Mouse (Mus musculus): ENCODE results near the gene Hba-x. TPM values are rescaled to one million over a fixed set of nuclear protein-coding genes. Genes with fewer than 3 reads are reported as not detected.
A peak's percentile ranks its signal among the peaks of the same experiment; 100 is the strongest.

Hba-x gene
- polyA plus RNA-seq (2015; fragmentation: Nextera tagmentation; extraction: Ambion mirVana), result 319 and 454 TPM in 2 replicates

DNA sequence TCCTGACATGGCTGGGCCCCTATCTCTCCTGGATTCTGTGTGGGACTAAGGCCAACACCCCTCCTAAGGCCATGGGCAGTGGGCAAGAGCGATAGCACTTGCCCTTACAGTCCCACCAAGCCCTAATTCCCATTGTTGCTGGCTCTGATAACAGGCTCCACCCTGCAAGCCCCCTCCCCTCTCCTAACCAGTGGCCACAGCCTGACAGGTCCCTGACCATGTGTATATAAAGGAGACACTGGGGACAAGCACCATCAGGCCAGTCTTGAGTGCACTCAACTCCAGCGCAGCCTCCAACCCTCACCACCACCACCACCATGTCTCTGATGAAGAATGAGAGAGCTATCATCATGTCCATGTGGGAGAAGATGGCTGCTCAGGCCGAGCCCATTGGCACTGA lies at the start of gene Hba-x:
Gene Hba-x (plus strand): TSS at position 54 of the 400 bp plus-strand sequence.
- WGBS, result 69% methylated on average over 3 of the region's 3 CpGs

GRCm38 (mm10) chr11:32227041-32227440 lies 49.2 kb upstream of the Hba-x start:
- no peaks in the 10 kb centered on the region for H3K9me3 ChIP-seq
- peak overlapping the region; percentile 86 for H3K9ac ChIP-seq
- peaks cover 25% of the 10 kb centered on the region for H3K27me3 ChIP-seq
- H3K4me1 ChIP-seq (replicated peaks), result peaks cover 54% of the 10 kb centered on the region
- 32% methylated on average over 1 of the region's 1 CpGs for WGBS
- peak overlapping the region; percentile 69 for H3K4me3 ChIP-seq
- no peak for ATAC-seq (ENCODE audit: low read depth)
- H3K36me3 ChIP-seq, result peaks cover 30% of the 10 kb centered on the region
- H3K27ac ChIP-seq (replicated peaks), result peak overlapping the region; percentile 87
- H3K4me2 ChIP-seq, result peak overlapping the region; percentile 73

More for the DNA sequence above, at the start of gene Hba-x:
- Histone ChIP-seq H3K9ac (no peak within 1 kb of the TSS), H3K27me3 (peaks cover 15% of the 10 kb centered on the region; the same call in 1 of the 2 replicates), H3K27ac (replicated peaks) (no peak within 1 kb of the TSS), H3K4me1 (replicated peaks) (no peaks in the 10 kb centered on the region), H3K4me3 (no peak within 1 kb of the TSS), H3K36me3 (no peaks in the 10 kb centered on the region), H3K9me3 (no peaks in the 10 kb centered on the region), H3K4me2 (no peak within 1 kb of the TSS)
- ATAC-seq (ENCODE audit: low read depth), result no peak

- H3K36me3 ChIP-seq, result peaks cover 35% of the 10 kb centered on the region
- 88% methylated on average over 9 of the region's 9 CpGs for WGBS
- no peak overlapping the region for H3K27ac ChIP-seq (replicated peaks)
- peak overlapping the region; percentile 73 for H3K4me2 ChIP-seq
- peaks cover 49% of the 10 kb centered on the region for H3K4me1 ChIP-seq (replicated peaks)
- H3K27me3 ChIP-seq, result peaks cover 20% of the 10 kb centered on the region
- H3K9ac ChIP-seq, result peak overlapping the region; percentile 86
- ATAC-seq (ENCODE audit: low read depth), result no peak
- 0 out of 2 replicates have a peak overlapping the region, but pooled peaks have one; percentile 69 for H3K4me3 ChIP-seq
- no peaks in the 10 kb centered on the region for H3K9me3 ChIP-seq
These were observed 48.6 kb upstream of the Hba-x start for GRCm38 (mm10) chr11:32227555-32227954.

- Histone ChIP-seq H3K27me3 (peaks cover 12% of the 10 kb centered on the region), H3K27ac (replicated peaks) (no peak overlapping the region), H3K4me1 (replicated peaks) (peaks cover 44% of the 10 kb centered on the region), H3K9ac (peak overlapping the region; percentile 41; the same call in 1 of the 2 replicates), H3K4me3 (no peak overlapping the region), H3K4me2 (no peak overlapping the region), H3K9me3 (no peaks in the 10 kb centered on the region), H3K36me3 (peaks cover 43% of the 10 kb centered on the region)
- no peak for ATAC-seq (ENCODE audit: low read depth)
- 96% methylated on average over 3 of the region's 3 CpGs for WGBS
These were observed 47.8 kb upstream of the Hba-x start for GRCm38 (mm10) chr11:32228292-32228845.

GRCm38 (mm10) chr11:32230220-32230619 lies 46.0 kb upstream of the Hba-x start:
- 87% methylated on average over 4 of the region's 4 CpGs for WGBS
- no peaks in the 10 kb centered on the region for H3K27me3 ChIP-seq

GRCm38 (mm10) chr11:32231125-32231524 lies 45.1 kb upstream of the Hba-x start:
- no peak overlapping the region for H3K4me3 ChIP-seq
- H3K4me1 ChIP-seq (replicated peaks), result peaks cover 38% of the 10 kb centered on the region
- H3K27me3 ChIP-seq, result no peaks in the 10 kb centered on the region
- H3K9ac ChIP-seq, result no peak overlapping the region
- 93% methylated on average over 2 of the region's 2 CpGs for WGBS
- ATAC-seq (ENCODE audit: low read depth), result no peak
- H3K9me3 ChIP-seq, result no peaks in the 10 kb centered on the region
- peaks cover 53% of the 10 kb centered on the region for H3K36me3 ChIP-seq
- no peak overlapping the region for H3K4me2 ChIP-seq
- no peak overlapping the region for H3K27ac ChIP-seq (replicated peaks)

More at GRCm38 (mm10) chr11:32230220-32230619, 46.0 kb upstream of the Hba-x start:
- Histone ChIP-seq H3K4me1 (replicated peaks) (peaks cover 38% of the 10 kb centered on the region), H3K36me3 (peaks cover 53% of the 10 kb centered on the region), H3K27ac (replicated peaks) (no peak overlapping the region), H3K9me3 (no peaks in the 10 kb centered on the region), H3K4me2 (no peak overlapping the region), H3K9ac (no peak overlapping the region), H3K4me3 (no peak overlapping the region)
- ATAC-seq (ENCODE audit: low read depth), result no peak

DNA sequence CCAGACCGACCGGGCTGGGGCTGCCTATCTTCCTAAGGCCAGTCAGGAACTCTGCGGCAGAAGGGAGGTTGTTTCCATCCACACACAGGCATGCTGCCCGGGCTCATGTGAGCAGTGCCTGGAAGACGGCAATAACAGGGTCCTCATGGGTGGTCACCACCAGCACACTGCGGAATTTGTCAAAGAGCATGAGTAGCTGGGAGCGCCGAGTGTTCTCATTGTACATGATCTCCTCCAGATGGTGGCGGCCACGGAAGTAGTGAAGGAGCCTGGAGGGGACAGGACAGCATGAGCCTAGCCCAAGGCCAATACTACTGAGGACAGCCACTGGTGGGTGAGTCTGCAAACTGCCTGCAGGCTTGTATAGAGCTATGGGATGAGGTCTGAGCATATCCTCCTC lies 43.4 kb upstream of the Hba-x start:
- no peak overlapping the region for H3K4me3 ChIP-seq
- H3K36me3 ChIP-seq, result peaks cover 53% of the 10 kb centered on the region
- H3K27ac ChIP-seq (replicated peaks), result no peak overlapping the region
- H3K9ac ChIP-seq, result no peak overlapping the region
- peaks cover 40% of the 10 kb centered on the region for H3K4me1 ChIP-seq (replicated peaks)
- H3K9me3 ChIP-seq, result no peaks in the 10 kb centered on the region
- 76% methylated on average over 10 of the region's 10 CpGs for WGBS
- no peak overlapping the region for H3K4me2 ChIP-seq
- ATAC-seq (ENCODE audit: low read depth), result no peak
- no peaks in the 10 kb centered on the region for H3K27me3 ChIP-seq

GRCm38 (mm10) chr11:32233895-32234294 lies 42.3 kb upstream of the Hba-x start:
- Histone ChIP-seq H3K36me3 (peaks cover 52% of the 10 kb centered on the region), H3K27me3 (no peaks in the 10 kb centered on the region), H3K4me3 (no peak overlapping the region), H3K9ac (no peak overlapping the region), H3K4me2 (no peak overlapping the region), H3K9me3 (no peaks in the 10 kb centered on the region), H3K4me1 (replicated peaks) (peaks cover 35% of the 10 kb centered on the region), H3K27ac (replicated peaks) (no peak overlapping the region)
- 97% methylated on average over 3 of the region's 3 CpGs for WGBS
- ATAC-seq (ENCODE audit: low read depth), result no peak

DNA sequence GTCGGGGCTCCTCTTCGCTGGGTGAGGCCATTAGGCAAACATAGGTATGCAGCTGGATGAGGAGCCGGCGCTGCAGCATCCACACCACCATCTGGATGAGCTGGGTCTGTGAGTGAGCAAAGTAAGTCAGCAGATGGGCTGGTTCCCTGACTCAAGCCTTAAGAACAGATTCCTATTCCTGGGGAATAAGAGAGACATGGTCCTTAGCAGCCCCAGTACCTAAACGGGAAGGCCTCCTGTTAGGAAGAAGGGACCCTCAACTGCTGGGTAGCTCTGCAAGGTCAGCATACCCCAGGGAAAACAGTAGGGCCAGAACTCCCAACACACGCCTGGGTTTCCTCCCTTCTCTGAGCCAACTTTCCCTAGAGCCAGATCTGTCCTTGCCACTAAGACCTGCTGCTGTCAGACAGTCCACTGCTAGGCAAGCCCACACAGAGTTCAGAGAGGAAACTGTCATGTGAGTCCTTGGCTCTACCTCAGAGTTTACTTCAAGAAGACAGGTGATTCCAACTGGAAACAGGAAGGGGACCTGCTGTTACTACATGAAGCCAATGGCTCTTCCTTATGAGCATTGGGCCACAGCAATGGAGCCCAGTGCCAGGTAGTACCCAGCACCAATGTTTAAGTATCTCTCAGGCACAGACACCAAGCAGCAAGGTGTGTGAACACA lies 41.2 kb upstream of the Hba-x start:
- no peaks in the 10 kb centered on the region for H3K9me3 ChIP-seq
- peaks cover 55% of the 10 kb centered on the region for H3K36me3 ChIP-seq
- peak overlapping the region; percentile 68 for H3K27ac ChIP-seq (replicated peaks)
- H3K4me1 ChIP-seq (replicated peaks), result peaks cover 35% of the 10 kb centered on the region
- H3K9ac ChIP-seq, result peak overlapping the region; percentile 32; the same call in 1 of the 2 replicates
- no peak overlapping the region for H3K4me2 ChIP-seq
- H3K27me3 ChIP-seq, result no peaks in the 10 kb centered on the region
- no peak for ATAC-seq (ENCODE audit: low read depth)
- no peak overlapping the region for H3K4me3 ChIP-seq
- 90% methylated on average over 6 of the region's 6 CpGs for whole genome bisulfite sequencing

GRCm38 (mm10) chr11:32235646-32236045 lies 40.6 kb upstream of the Hba-x start:
- ATAC-seq (ENCODE audit: low read depth), result peak; percentile 44; the same call in 1 of the 2 replicates
- 24% methylated on average over 3 of the region's 3 CpGs for WGBS
- peak overlapping the region; percentile 68 for H3K27ac ChIP-seq (replicated peaks)
- H3K4me2 ChIP-seq, result no peak overlapping the region
- H3K27me3 ChIP-seq, result no peaks in the 10 kb centered on the region
- no peak overlapping the region; the same call in 1 of the 2 replicates for H3K9ac ChIP-seq
- no peaks in the 10 kb centered on the region for H3K9me3 ChIP-seq
- H3K36me3 ChIP-seq, result peaks cover 58% of the 10 kb centered on the region
- peaks cover 35% of the 10 kb centered on the region for H3K4me1 ChIP-seq (replicated peaks)
- H3K4me3 ChIP-seq, result no peak overlapping the region

DNA sequence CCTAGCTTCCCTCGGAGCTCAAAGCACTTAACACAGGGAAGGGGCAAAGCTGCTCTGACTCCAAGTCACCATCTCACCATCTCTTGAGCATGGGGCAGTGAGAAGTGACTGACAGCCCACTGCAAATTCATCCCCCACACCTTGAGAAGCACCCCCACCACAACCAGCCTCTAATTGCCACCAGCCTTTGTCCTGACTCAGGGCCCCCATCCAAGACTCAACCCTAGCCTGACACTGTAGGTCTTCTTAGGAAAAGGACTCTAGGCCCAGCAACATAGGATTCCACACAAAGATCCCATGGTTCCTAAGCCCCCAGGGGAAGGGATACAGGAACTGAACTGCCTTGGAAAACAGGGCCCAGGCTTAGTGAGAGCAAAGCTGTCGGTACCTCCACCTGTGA lies 40.1 kb upstream of the Hba-x start:
- Histone ChIP-seq H3K9me3 (no peaks in the 10 kb centered on the region), H3K27ac (replicated peaks) (peak overlapping the region; percentile 68), H3K4me1 (replicated peaks) (peaks cover 35% of the 10 kb centered on the region), H3K36me3 (peaks cover 58% of the 10 kb centered on the region), H3K4me2 (no peak overlapping the region), H3K4me3 (no peak overlapping the region), H3K9ac (peak overlapping the region; percentile 34; the same call in 1 of the 2 replicates), H3K27me3 (no peaks in the 10 kb centered on the region)
- WGBS, result 77% methylated on average over 2 of the region's 2 CpGs
- peak; percentile 8; the same call in 1 of the 2 replicates for ATAC-seq (ENCODE audit: low read depth)

GRCm38 (mm10) chr11:32236712-32237410 lies 39.3 kb upstream of the Hba-x start:
- Histone ChIP-seq H3K4me3 (no peak overlapping the region), H3K9me3 (no peaks in the 10 kb centered on the region), H3K36me3 (peaks cover 58% of the 10 kb centered on the region), H3K27ac (replicated peaks) (peak overlapping the region; percentile 68), H3K4me1 (replicated peaks) (peaks cover 35% of the 10 kb centered on the region), H3K9ac (0 out of 2 replicates have a peak overlapping the region, but pooled peaks have one; percentile 34), H3K4me2 (no peak overlapping the region), H3K27me3 (no peaks in the 10 kb centered on the region)
- ATAC-seq (ENCODE audit: low read depth), result no peak
- WGBS, result 57% methylated on average over 9 of the region's 9 CpGs
